Mouse (Mus musculus) left cerebral cortex, adult 2 months (tissue): Measurements from ENCODE around the gene Wdr63. TPM values are rescaled to one million over a fixed set of nuclear protein-coding genes. Genes with fewer than 3 reads are reported as not detected.

Experiments used
- DNase-seq, 2 experiments: peaks; one replicate each; pipeline ENCODE4 v3.0.0; 2021 to 2022; ENCODE audit warnings: low spot score in 2 of 2, mixed read lengths in 1 of 2; ENCODE audit errors: extremely low spot score in 1 of 2
- H3K27ac ChIP-seq: fragments of 200-600 bp; 2 replicates; pipeline ENCODE4 v1.8.1; 2022
- H3K4me3 ChIP-seq: fragments of 200-600 bp; 2 replicates; pipeline ENCODE4 v1.8.1; 2022
- CTCF ChIP-seq: fragments of 200-600 bp; IDR thresholded peaks from 2 replicates; pipeline ENCODE4 v1.8.1; 2022; ENCODE audit warnings: antibody characterized with exemption, mild to moderate bottlenecking, moderate library complexity
- intact Hi-C: fragments of 180-260 bp; cut with DNase I; formaldehyde crosslinking; loops from one replicate; pipeline ENCODE4 v1.15.1; 2025
- long read RNA-seq, 2 experiments: library from polyadenylated mRNA; stranded (forward); transcript quantifications; one replicate each; pipeline ENCODE4 v2.0.0; 2021; ENCODE audit warnings: borderline mapping rate in 2 of 2
- total RNA-seq, 2 experiments: library from RNA; stranded (reverse); gene quantifications; 2 replicates each; pipeline ENCODE4 v1.2.3; 2021

Wdr63 gene
- total RNA-seq: under 1 TPM; 0.21 to 0.25 TPM
- long read RNA-seq, experiment 1: 0 reads
- long read RNA-seq, experiment 2: 0 reads

GRCm38 (mm10) chr3:146107921-146108571 lies at the start of gene Wdr63:
Gene Wdr63, minus strand, starts transcription at chr3:146108130.
- no peak within 1 kb of the TSS for H3K27ac ChIP-seq
- peak within 1 kb of the TSS; percentile 45 for H3K4me3 ChIP-seq
- intact Hi-C loops: no loop called here
- DNase-seq: peak; percentile 39 to 60
- TF ChIP-seq CTCF: no peak

GRCm38 (mm10) chr3:146156811-146157210 lies 48.9 kb upstream of the Wdr63 start:
- no peak for DNase-seq
- Histone ChIP-seq H3K4me3 (no peak overlapping the region), H3K27ac (no peak overlapping the region)
- intact Hi-C loops: no loop called here
- TF ChIP-seq CTCF: no peak

DNA sequence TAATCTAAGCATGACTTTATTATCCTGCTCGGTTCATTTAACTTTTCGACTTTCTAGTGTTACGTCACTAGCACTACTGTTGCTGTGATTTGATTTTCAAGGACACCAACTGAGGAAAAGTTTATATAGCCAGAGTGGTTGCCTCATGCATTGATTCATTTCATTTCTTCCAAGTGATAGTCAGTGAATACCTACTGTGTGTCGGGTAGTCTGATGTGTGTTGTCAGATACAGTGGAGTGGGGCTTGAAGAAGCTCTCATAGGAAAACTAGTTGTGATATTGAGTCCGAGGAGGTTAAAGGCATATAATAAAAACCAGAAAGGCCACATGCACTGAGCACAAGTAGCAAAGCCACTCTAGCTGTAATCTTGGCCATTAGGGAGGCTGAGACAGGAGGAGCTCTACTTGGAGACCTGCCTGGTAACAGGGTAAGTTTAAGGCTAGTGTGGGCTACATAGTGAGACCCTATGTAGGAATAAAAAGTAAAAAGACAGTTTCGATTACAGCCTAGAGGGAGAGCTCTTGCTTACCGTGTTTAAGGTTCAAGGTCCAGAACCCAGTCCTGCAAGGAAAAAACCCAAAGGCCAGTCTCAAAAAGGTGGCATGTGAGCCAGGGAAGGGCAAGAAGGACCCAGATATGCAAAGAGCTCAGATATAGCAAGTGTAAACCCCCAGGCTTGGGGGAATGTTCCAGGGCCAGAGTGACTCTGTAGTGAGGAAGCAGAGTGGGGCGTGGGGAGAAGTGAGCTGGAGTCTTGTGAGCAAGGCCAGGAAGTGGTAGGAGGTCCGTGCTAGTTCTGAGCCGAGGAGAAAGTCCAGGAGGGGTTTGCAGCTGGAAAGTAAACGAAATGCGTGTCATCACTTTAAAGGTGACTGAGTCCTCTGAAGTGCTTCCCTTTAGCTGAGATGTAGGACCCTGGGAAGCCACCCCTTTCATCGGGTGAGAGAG lies 48.0 kb upstream of the Wdr63 start:
- TF ChIP-seq CTCF: no peak
- DNase-seq: no peak
- no peak overlapping the region for H3K27ac ChIP-seq
- intact Hi-C loops: no loop called here
- no peak overlapping the region for H3K4me3 ChIP-seq

DNA sequence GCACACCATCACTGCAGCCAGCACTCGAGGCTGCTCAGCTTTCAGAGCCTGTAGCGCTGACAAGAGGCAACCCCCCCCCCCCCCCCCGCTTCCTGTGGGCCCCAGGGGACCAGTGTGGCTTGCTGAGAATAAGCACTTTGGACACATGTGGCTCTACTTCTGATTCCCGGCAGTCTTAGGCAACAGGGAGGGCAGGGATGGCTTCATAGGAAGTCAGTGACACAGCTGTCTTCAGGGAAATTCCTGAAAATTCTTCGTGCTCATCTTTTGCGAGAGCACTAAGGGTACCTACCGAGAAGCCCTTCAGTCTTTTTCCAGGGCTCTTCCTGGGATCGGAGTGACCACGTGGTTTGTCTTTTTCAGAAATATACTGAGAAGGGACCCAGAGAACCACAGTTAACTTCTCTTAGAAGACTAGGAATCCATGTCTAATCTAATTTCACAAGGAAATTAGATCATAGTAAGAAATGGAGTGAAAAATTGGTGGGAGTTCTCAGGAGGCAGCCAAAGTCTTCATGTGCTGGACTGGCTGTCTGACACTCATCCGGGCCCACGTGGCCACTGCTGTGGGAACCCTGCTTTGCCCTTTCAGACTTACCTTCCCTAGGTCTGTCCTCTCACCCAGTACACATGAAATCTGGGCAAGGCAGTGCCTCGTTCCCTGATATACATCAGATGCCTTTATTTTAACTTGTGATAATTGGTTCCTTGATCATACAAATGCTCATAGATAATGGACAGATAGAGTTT lies 46.1 kb upstream of the Wdr63 start:
- no peak for TF ChIP-seq CTCF

GRCm38 (mm10) chr3:146152913-146153312 lies 45.0 kb upstream of the Wdr63 start:
- Histone ChIP-seq H3K4me3 (no peak overlapping the region), H3K27ac (no peak overlapping the region)
- DNase-seq: no peak
- TF ChIP-seq CTCF: no peak
- intact Hi-C loops: no loop called here

More for the DNA sequence above, 46.1 kb upstream of the Wdr63 start:
- H3K4me3 ChIP-seq: no peak overlapping the region
- no peak overlapping the region for H3K27ac ChIP-seq
- intact Hi-C loops: no loop called here
- no peak for DNase-seq

GRCm38 (mm10) chr3:146152348-146152747 lies 44.4 kb upstream of the Wdr63 start:
- intact Hi-C loops: no loop called here
- no peak for DNase-seq
- H3K27ac ChIP-seq: no peak overlapping the region
- TF ChIP-seq CTCF: no peak
- H3K4me3 ChIP-seq: no peak overlapping the region

DNA sequence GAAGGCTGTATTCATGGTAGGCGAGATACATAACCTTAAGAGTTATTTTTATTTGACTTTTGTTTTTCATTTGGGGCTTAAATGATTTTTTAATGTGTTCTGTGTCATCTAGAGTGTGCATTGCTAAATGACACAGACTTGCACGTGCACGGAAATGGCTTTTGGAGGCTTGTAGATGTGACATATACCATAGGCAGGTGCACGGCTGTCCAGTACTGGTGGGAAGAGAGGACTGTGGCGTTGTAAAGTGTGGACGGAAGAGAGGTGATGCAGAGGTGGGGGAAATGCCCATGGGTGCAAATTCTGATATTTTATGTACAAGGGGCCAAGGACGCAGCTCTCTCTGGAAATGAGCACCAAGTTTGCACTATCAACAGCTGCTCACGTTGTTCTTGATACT lies 43.8 kb upstream of the Wdr63 start:
- no peak for DNase-seq
- no peak overlapping the region for H3K4me3 ChIP-seq
- H3K27ac ChIP-seq: no peak overlapping the region
- intact Hi-C loops: no loop called here
- no peak for TF ChIP-seq CTCF

GRCm38 (mm10) chr3:146151328-146151727 lies 43.4 kb upstream of the Wdr63 start:
- Histone ChIP-seq H3K27ac (no peak overlapping the region), H3K4me3 (no peak overlapping the region)
- no peak for DNase-seq
- TF ChIP-seq CTCF: no peak
- intact Hi-C loops: no loop called here

DNA sequence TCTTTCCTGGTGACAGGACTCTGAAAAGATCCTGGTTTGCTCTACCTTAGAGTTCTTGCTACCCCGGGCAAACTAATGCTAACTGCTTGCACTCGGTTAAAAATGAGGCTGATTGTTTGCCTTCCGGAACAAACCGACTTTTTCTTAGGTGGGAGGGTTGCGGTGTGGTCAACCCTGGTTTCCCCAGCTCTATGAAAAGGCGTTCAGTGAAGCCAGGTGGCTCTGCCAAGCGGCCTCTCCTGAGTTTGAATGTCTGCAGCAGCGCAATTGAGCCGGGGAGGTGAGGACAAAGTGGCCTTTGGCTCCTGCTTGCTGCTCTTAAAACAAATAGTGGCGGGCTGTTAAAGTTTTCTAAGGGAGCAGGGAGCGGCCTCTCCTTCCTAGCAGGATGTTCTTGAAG lies 42.6 kb upstream of the Wdr63 start:
- intact Hi-C loops: no loop called here
- no peak for DNase-seq
- Histone ChIP-seq H3K4me3 (no peak overlapping the region), H3K27ac (no peak overlapping the region)
- no peak for TF ChIP-seq CTCF

- no peak for DNase-seq
- Histone ChIP-seq H3K4me3 (peak overlapping the region; percentile 36), H3K27ac (no peak overlapping the region)
- TF ChIP-seq CTCF: no peak
- intact Hi-C loops: no loop called here
These were observed 42.1 kb upstream of the Wdr63 start for GRCm38 (mm10) chr3:146150058-146150400.

- no peak for DNase-seq
- Histone ChIP-seq H3K4me3 (peak within 1 kb of the TSS; percentile 36), H3K27ac (no peak within 1 kb of the TSS)
- TF ChIP-seq CTCF: no peak
- intact Hi-C loops: no loop called here
These were observed 41.5 kb upstream of the Wdr63 start, which contains the start of gene Mcoln2 for GRCm38 (mm10) chr3:146149156-146150057. Gene Mcoln2, plus strand, starts transcription at chr3:146149833.
